Mouse (Mus musculus) heart, postnatal 0 days (tissue): Measurements from ENCODE around the gene Zyg11a. TPM values are rescaled to one million over a fixed set of nuclear protein-coding genes. Genes with fewer than 3 reads are reported as not detected.

Experiments
- ATAC-seq: fragments of 200-750 bp; cut with Nextera tagmentation; 2 replicates; pipeline ENCODE4 v1.8.0; 2017; ENCODE audit warnings: low read depth, moderate number of reproducible peaks, moderate library complexity; ENCODE audit not compliant: insufficient read depth
- DNase-seq: peaks from one replicate; pipeline ENCODE4 v3.0.0-alpha.2; 2016; ENCODE audit warnings: low spot score
- H3K27ac ChIP-seq: fragments of 300-500 bp; sonication (generic); 2 replicates; pipeline ENCODE4 v1.5.1; 2014; ENCODE audit warnings: low read depth, mild to moderate bottlenecking
- H3K27me3 ChIP-seq: fragments of 300-500 bp; sonication (generic); 2 replicates; pipeline ENCODE4 v1.6.1; 2014; ENCODE audit warnings: low read length, mixed read lengths; ENCODE audit not compliant: control insufficient read depth, insufficient read depth
- H3K36me3 ChIP-seq: fragments of 300-500 bp; sonication (generic); replicated peaks from 2 replicates; pipeline ENCODE4 v1.6.1; 2014; ENCODE audit warnings: low read length, mixed read lengths; ENCODE audit not compliant: control insufficient read depth, insufficient read depth
- H3K4me1 ChIP-seq: fragments of 300-500 bp; sonication (generic); 2 replicates; pipeline ENCODE4 v1.6.1; 2014; ENCODE audit warnings: antibody characterized with exemption; ENCODE audit not compliant: control insufficient read depth, insufficient read depth
- H3K4me2 ChIP-seq: fragments of 300-500 bp; sonication (generic); 2 replicates; pipeline ENCODE4 v1.6.1; 2014; ENCODE audit warnings: low read depth, mild to moderate bottlenecking, low read length, moderate library complexity
- H3K4me3 ChIP-seq: fragments of 300-500 bp; sonication (generic); 2 replicates; pipeline ENCODE4 v1.5.1; 2014; ENCODE audit warnings: low read depth, low read length
- H3K9ac ChIP-seq: fragments of 300-500 bp; sonication (generic); replicated peaks from 2 replicates; pipeline ENCODE4 v1.6.1; 2014; ENCODE audit warnings: low read depth, low read length, mixed read lengths
- H3K9me3 ChIP-seq: fragments of 300-500 bp; sonication (generic); replicated peaks from 2 replicates; pipeline ENCODE4 v1.6.1; 2016; ENCODE audit warnings: low read length; ENCODE audit not compliant: control insufficient read depth
- CTCF ChIP-seq: IDR thresholded peaks from 2 replicates; pipeline ENCODE4 v1.5.1; 2016; ENCODE audit warnings: antibody characterized with exemption, control low read depth, low read depth
- EP300 ChIP-seq: IDR thresholded peaks from 2 replicates; pipeline ENCODE4 v1.6.1; 2016; ENCODE audit warnings: antibody characterized with exemption, low read depth
- WGBS: fragments of 180-500 bp; shearing (Covaris S2); extraction: QIAGEN DNeasy Blood & Tissue Kit; methylation state at CpG from one replicate; pipeline ENCODE4 v1.1.7; 2014; 5-methylcytosine and 5-hydroxymethylcytosine counted together
- polyA plus RNA-seq: library from polyadenylated mRNA; unstranded; fragments of >200 nt; fragmentation: Nextera tagmentation; extraction: Ambion mirVana; gene quantifications from 2 replicates; pipeline ENCODE4 v1.2.1, GENCODE M21; 2015
- total RNA-seq: library from RNA; depleted of rRNA; stranded (reverse); fragments of >200 nt; gene quantifications from 2 replicates; pipeline ENCODE4 v1.2.3, GENCODE M21; 2014; ENCODE audit warnings: low replicate concordance; rRNA removed

The Zyg11a gene
- total RNA-seq (not detected in 2 replicates), polyA plus RNA-seq (not detected in 2 replicates)

GRCm38 (mm10) chr4:108217332-108218179 lies at the start of gene Zyg11a:
Zyg11a (minus strand) TSS chr4:108218048.
- DNase-seq: no peak
- whole genome bisulfite sequencing: 4% methylated on average over 72 of the region's 107 CpGs
- Histone ChIP-seq H3K9me3 (no peaks in the 10 kb centered on the region), H3K27ac (no peak within 1 kb of the TSS), H3K27me3 (peaks cover 32% of the 10 kb centered on the region), H3K36me3 (no peaks in the 10 kb centered on the region), H3K4me3 (peak within 1 kb of the TSS; percentile 48), H3K4me2 (peak within 1 kb of the TSS; percentile 64), H3K9ac (no peak within 1 kb of the TSS), H3K4me1 (0 out of 2 replicates have a peak, but pooled peaks cover 8% of the 10 kb centered on the region)
- peak; percentile 36 for ATAC-seq
- TF ChIP-seq CTCF: no peak

- no peak for TF ChIP-seq CTCF
- no peak for TF ChIP-seq EP300
- no peak overlapping the region for H3K9ac ChIP-seq
- H3K4me3 ChIP-seq: no peak overlapping the region
- no peak for ATAC-seq
- H3K4me1 ChIP-seq: no peaks in the 10 kb centered on the region
- H3K36me3 ChIP-seq: peaks cover 41% of the 10 kb centered on the region
- no peaks in the 10 kb centered on the region for H3K27me3 ChIP-seq
- no peak overlapping the region for H3K27ac ChIP-seq
- 58% methylated on average over 7 of the region's 7 CpGs for WGBS
- DNase-seq: no peak
- no peak overlapping the region for H3K4me2 ChIP-seq
- H3K9me3 ChIP-seq: no peaks in the 10 kb centered on the region
These were observed 47.9 kb upstream of the Zyg11a start for GRCm38 (mm10) chr4:108265774-108266173.

- H3K4me2 ChIP-seq: no peak overlapping the region
- H3K4me1 ChIP-seq: no peaks in the 10 kb centered on the region
- H3K36me3 ChIP-seq: peaks cover 76% of the 10 kb centered on the region
- TF ChIP-seq EP300: no peak
- peak; percentile 18; the same call in 1 of the 2 replicates for TF ChIP-seq CTCF
- WGBS: 89% methylated on average over 6 of the region's 6 CpGs
- no peaks in the 10 kb centered on the region for H3K27me3 ChIP-seq
- ATAC-seq (no peak), DNase-seq (no peak)
- no peak overlapping the region for H3K9ac ChIP-seq
- H3K9me3 ChIP-seq: no peaks in the 10 kb centered on the region
- no peak overlapping the region for H3K27ac ChIP-seq
- no peak overlapping the region for H3K4me3 ChIP-seq
These were observed 35.5 kb upstream of the Zyg11a start for GRCm38 (mm10) chr4:108253317-108253716.

- WGBS: 91% methylated on average over 9 of the region's 9 CpGs
- H3K27ac ChIP-seq: no peak overlapping the region
- no peaks in the 10 kb centered on the region for H3K9me3 ChIP-seq
- H3K4me3 ChIP-seq: no peak overlapping the region
- no peak overlapping the region for H3K9ac ChIP-seq
- H3K27me3 ChIP-seq: no peaks in the 10 kb centered on the region
- ATAC-seq: no peak
- H3K4me2 ChIP-seq: no peak overlapping the region
- H3K4me1 ChIP-seq: no peaks in the 10 kb centered on the region
- TF ChIP-seq CTCF (no peak), EP300 (no peak)
- H3K36me3 ChIP-seq: peaks cover 68% of the 10 kb centered on the region
- no peak for DNase-seq
These were observed 32.7 kb upstream of the Zyg11a start for GRCm38 (mm10) chr4:108250501-108250900.

GRCm38 (mm10) chr4:108249314-108249713 lies 31.5 kb upstream of the Zyg11a start:
- no peak overlapping the region for H3K4me2 ChIP-seq
- H3K4me1 ChIP-seq: no peaks in the 10 kb centered on the region
- H3K36me3 ChIP-seq: peaks cover 68% of the 10 kb centered on the region
- DNase-seq (no peak), ATAC-seq (no peak)
- no peaks in the 10 kb centered on the region for H3K9me3 ChIP-seq
- no peak overlapping the region for H3K27ac ChIP-seq
- H3K4me3 ChIP-seq: no peak overlapping the region
- TF ChIP-seq CTCF (no peak; the same call in 1 of the 2 replicates), EP300 (no peak)
- H3K27me3 ChIP-seq: no peaks in the 10 kb centered on the region
- H3K9ac ChIP-seq: no peak overlapping the region
- 91% methylated on average over 3 of the region's 3 CpGs for WGBS

GRCm38 (mm10) chr4:108233654-108234053 lies 15.8 kb upstream of the Zyg11a start:
- WGBS: 83% methylated on average over 3 of the region's 3 CpGs
- Histone ChIP-seq H3K27me3 (no peaks in the 10 kb centered on the region), H3K4me2 (no peak overlapping the region), H3K4me1 (no peaks in the 10 kb centered on the region), H3K4me3 (no peak overlapping the region), H3K36me3 (peaks cover 64% of the 10 kb centered on the region), H3K9ac (no peak overlapping the region), H3K9me3 (no peaks in the 10 kb centered on the region), H3K27ac (no peak overlapping the region)
- TF ChIP-seq EP300: no peak
- TF ChIP-seq CTCF: no peak
- DNase-seq (no peak), ATAC-seq (no peak)
